Mouse (Mus musculus) intestine, postnatal 0 days (tissue): ENCODE results near the gene Adarb2. TPM values are rescaled to one million over a fixed set of nuclear protein-coding genes. Genes with fewer than 3 reads are reported as not detected.

Experiments
- ATAC-seq: fragments of 200-750 bp; cut with Nextera tagmentation; 2 replicates; pipeline ENCODE4 v1.8.0; 2017; ENCODE audit warnings: mild to moderate bottlenecking, moderate TSS enrichment, moderate library complexity
- H3K27ac ChIP-seq: fragments of 300-500 bp; sonication (generic); 2 replicates; pipeline ENCODE4 v1.5.1; 2014; ENCODE audit warnings: mild to moderate bottlenecking, low read depth, low read length, moderate library complexity
- H3K27me3 ChIP-seq: fragments of 300-500 bp; sonication (generic); replicated peaks from 2 replicates; pipeline ENCODE4 v1.6.1; 2014; ENCODE audit warnings: low read length, mixed read lengths; ENCODE audit not compliant: control insufficient read depth, insufficient read depth
- H3K36me3 ChIP-seq: fragments of 300-500 bp; sonication (generic); 2 replicates; pipeline ENCODE4 v1.6.1; 2014; ENCODE audit warnings: mild to moderate bottlenecking, moderate library complexity; ENCODE audit not compliant: control insufficient read depth, insufficient read depth
- H3K4me1 ChIP-seq: fragments of 300-500 bp; sonication (generic); replicated peaks from 2 replicates; pipeline ENCODE4 v1.6.1; 2014; ENCODE audit warnings: antibody characterized with exemption, low read length, mixed read lengths; ENCODE audit not compliant: control insufficient read depth, insufficient read depth
- H3K4me2 ChIP-seq: fragments of 300-500 bp; sonication (generic); replicated peaks from 2 replicates; pipeline ENCODE4 v1.6.1; 2014; ENCODE audit warnings: low read depth, mild to moderate bottlenecking, moderate library complexity
- H3K4me3 ChIP-seq: fragments of 300-500 bp; sonication (generic); 2 replicates; pipeline ENCODE4 v1.5.1; 2014; ENCODE audit warnings: low read depth, low read length
- H3K9ac ChIP-seq: fragments of 300-500 bp; sonication (generic); 2 replicates; pipeline ENCODE4 v1.6.1; 2014; ENCODE audit warnings: mild to moderate bottlenecking, low read depth, low read length
- H3K9me3 ChIP-seq: fragments of 300-500 bp; sonication (generic); 2 replicates; pipeline ENCODE4 v1.6.1; 2016; ENCODE audit warnings: mixed run types; ENCODE audit not compliant: control insufficient read depth
- CTCF ChIP-seq: sonication (generic); IDR thresholded peaks from 2 replicates; pipeline ENCODE4 v1.5.1; 2016; ENCODE audit warnings: low read depth, mild to moderate bottlenecking, control low read depth, antibody characterized with exemption, moderate library complexity
- WGBS: fragments of 180-500 bp; shearing (Covaris S2); extraction: QIAGEN DNeasy Blood & Tissue Kit; methylation state at CpG from one replicate; pipeline ENCODE4 v1.1.7; 2014; 5-methylcytosine and 5-hydroxymethylcytosine counted together
- polyA plus RNA-seq: library from polyadenylated mRNA; unstranded; fragments of >200 nt; fragmentation: Nextera tagmentation; extraction: Ambion mirVana; gene quantifications from 2 replicates; pipeline ENCODE4 v1.2.1, GENCODE M21; 2015

The Adarb2 gene
- polyA plus RNA-seq, 1 experiment from 2014 or later, result 0.14 TPM

DNA sequence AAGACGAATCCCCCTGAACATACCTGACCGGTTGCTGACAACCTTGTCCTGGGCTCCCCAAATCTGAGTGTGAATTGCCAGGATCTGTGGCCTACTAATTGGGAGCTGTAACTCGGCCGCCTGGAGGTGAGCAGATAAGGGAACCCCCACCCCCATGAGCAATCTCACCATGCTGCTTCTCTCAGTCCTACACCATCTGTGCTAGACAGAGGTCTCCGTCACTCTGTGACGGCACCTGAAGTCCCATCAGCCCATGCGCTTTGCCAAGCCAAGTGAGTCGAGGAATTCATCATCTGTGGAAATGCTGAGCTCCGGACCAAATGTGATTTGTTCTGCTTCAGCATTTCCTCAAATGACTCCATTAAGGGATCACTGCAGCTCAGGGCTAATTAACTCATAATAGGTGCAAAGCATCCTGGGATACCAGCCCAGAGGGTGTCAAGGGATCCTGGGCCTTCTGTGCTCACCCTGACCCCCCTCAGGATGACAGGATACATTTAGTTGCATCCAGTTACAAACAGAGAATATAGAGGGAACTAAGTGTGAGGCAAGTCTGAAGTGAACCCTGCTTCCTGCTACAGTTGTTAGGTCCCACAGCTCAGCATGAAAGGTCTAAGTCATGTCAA is 462.1 kb downstream of the Adarb2 start:
- Histone ChIP-seq H3K4me2 (no peak overlapping the region), H3K27me3 (no peaks in the 10 kb centered on the region), H3K27ac (no peak overlapping the region), H3K36me3 (no peaks in the 10 kb centered on the region), H3K9me3 (no peaks in the 10 kb centered on the region), H3K9ac (no peak overlapping the region), H3K4me3 (no peak overlapping the region), H3K4me1 (no peaks in the 10 kb centered on the region)
- TF ChIP-seq CTCF, result no peak
- 94% methylated on average over 9 of the region's 9 CpGs for WGBS
- ATAC-seq, result no peak

DNA sequence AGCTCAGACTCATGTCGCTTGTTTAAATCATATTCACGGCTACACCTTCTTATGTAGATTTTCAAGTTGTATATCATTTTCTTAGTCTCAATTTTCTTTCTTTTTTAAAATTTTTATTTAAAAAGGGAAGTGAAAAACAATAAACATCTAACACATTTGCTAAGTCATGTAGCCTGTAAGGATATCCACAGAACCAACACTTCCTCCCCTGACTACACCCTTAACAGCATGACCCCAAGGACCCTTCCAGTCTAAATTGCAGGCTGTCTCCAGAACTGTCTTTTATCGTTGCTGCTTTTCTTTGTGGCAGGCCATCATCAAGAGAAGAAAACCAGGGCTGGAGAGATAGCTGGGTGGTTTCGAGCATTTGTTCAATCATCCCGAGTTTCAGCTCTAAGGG is 474.5 kb downstream of the Adarb2 start:
- ATAC-seq, result no peak
- no peak for TF ChIP-seq CTCF
- H3K27me3 ChIP-seq, result no peaks in the 10 kb centered on the region
- no peak overlapping the region for H3K9ac ChIP-seq
- H3K27ac ChIP-seq, result no peak overlapping the region
- H3K36me3 ChIP-seq, result no peaks in the 10 kb centered on the region
- no peaks in the 10 kb centered on the region for H3K9me3 ChIP-seq
- no peak overlapping the region for H3K4me3 ChIP-seq
- no peaks in the 10 kb centered on the region for H3K4me1 ChIP-seq
- no peak overlapping the region for H3K4me2 ChIP-seq
- WGBS, result 69% methylated on average over 5 of the region's 5 CpGs

GRCm38 (mm10) chr13:8680470-8681129 is 477.9 kb downstream of the Adarb2 start:
- WGBS, result 82% methylated on average over 9 of the region's 9 CpGs
- TF ChIP-seq CTCF, result no peak

DNA sequence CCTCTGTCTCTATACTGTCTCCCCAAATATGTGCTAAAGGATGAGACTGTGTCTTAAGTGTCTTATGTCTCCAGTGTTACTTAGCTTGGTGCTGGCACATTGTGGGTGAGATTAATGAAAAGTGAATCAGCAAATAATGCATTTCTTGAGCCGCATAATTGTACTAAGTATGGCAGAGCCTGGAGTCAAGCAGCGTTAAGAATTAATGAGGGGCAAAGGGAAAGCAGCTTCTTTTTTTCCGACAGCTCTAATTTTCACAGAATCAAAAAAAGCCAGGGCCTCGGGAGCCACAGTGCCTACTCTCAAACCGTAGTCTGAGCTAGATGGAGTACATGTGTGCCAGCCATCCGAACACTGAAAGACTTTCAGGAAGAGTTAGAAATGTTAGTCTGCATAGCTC is 488.8 kb downstream of the Adarb2 start:
- Histone ChIP-seq H3K4me1 (no peaks in the 10 kb centered on the region), H3K27ac (no peak overlapping the region), H3K27me3 (no peaks in the 10 kb centered on the region), H3K36me3 (no peaks in the 10 kb centered on the region), H3K9me3 (no peaks in the 10 kb centered on the region), H3K4me3 (no peak overlapping the region), H3K4me2 (no peak overlapping the region), H3K9ac (no peak overlapping the region)
- ATAC-seq, result no peak
- WGBS, result 82% methylated on average over 6 of the region's 6 CpGs
- TF ChIP-seq CTCF, result no peak

More at GRCm38 (mm10) chr13:8680470-8681129, 477.9 kb downstream of the Adarb2 start:
- no peaks in the 10 kb centered on the region for H3K9me3 ChIP-seq
- H3K27me3 ChIP-seq, result no peaks in the 10 kb centered on the region
- H3K4me1 ChIP-seq, result no peaks in the 10 kb centered on the region
- no peak overlapping the region for H3K4me3 ChIP-seq
- ATAC-seq, result no peak
- no peaks in the 10 kb centered on the region for H3K36me3 ChIP-seq
- no peak overlapping the region for H3K4me2 ChIP-seq
- H3K27ac ChIP-seq, result no peak overlapping the region
- no peak overlapping the region for H3K9ac ChIP-seq

GRCm38 (mm10) chr13:8692787-8693186 is 490.1 kb downstream of the Adarb2 start:
- Histone ChIP-seq H3K4me1 (no peaks in the 10 kb centered on the region), H3K4me3 (no peak overlapping the region), H3K4me2 (no peak overlapping the region), H3K36me3 (no peaks in the 10 kb centered on the region), H3K27ac (no peak overlapping the region), H3K27me3 (no peaks in the 10 kb centered on the region), H3K9me3 (no peaks in the 10 kb centered on the region), H3K9ac (no peak overlapping the region)
- no peak for TF ChIP-seq CTCF
- WGBS, result 73% methylated on average over 9 of the region's 9 CpGs
- ATAC-seq, result no peak

DNA sequence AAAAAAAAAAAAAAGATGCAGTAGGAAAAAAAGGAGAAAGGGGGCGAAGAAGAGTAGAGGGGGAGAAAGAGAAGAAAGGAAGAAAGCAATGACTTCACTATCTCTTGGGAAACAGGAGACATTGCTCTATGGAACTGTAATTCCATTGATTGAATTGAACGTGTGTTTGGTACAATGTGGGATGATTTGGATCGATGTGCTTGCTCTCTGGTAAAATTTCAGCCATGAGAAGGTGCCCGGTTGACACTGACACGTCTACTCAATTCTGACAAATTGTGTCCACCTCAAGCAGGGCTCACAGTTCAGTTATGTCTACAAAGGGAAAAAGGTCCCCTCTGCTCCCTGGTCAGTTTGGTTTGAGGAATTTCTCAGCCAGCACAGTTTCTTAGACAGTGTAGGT is 495.8 kb downstream of the Adarb2 start:
- H3K27me3 ChIP-seq, result no peaks in the 10 kb centered on the region
- H3K9ac ChIP-seq, result no peak overlapping the region
- H3K4me2 ChIP-seq, result no peak overlapping the region
- no peak for ATAC-seq
- 87% methylated on average over 5 of the region's 5 CpGs for WGBS
- H3K36me3 ChIP-seq, result no peaks in the 10 kb centered on the region
- no peak for TF ChIP-seq CTCF
- H3K9me3 ChIP-seq, result no peaks in the 10 kb centered on the region
- H3K4me3 ChIP-seq, result no peak overlapping the region
- H3K27ac ChIP-seq, result no peak overlapping the region
- no peaks in the 10 kb centered on the region for H3K4me1 ChIP-seq
